Mouse (Mus musculus) hindbrain, embryonic 14.5 days (tissue): Measurements from ENCODE around the gene Rsc1a1. TPM values are rescaled to one million over a fixed set of nuclear protein-coding genes. Genes with fewer than 3 reads are reported as not detected.

ENCODE experiments used
- ATAC-seq: fragments of 200-750 bp; cut with Nextera tagmentation; 2 replicates; pipeline ENCODE4 v1.8.0; 2017; ENCODE audit warnings: moderate number of reproducible peaks, mild to moderate bottlenecking, moderate TSS enrichment, moderate library complexity; ENCODE audit not compliant: low FRiP score
- DNase-seq: peaks from one replicate; pipeline ENCODE4 v3.0.0-alpha.2; 2015; ENCODE audit warnings: low spot score
- H3K27ac ChIP-seq: fragments of 300-500 bp; sonication (generic); 2 replicates; pipeline ENCODE4 v1.5.1; 2014; ENCODE audit warnings: mild to moderate bottlenecking, moderate library complexity
- H3K27me3 ChIP-seq: fragments of 300-500 bp; sonication (generic); 2 replicates; pipeline ENCODE4 v1.6.1; 2014; ENCODE audit warnings: mild to moderate bottlenecking, low read length, mixed read lengths; ENCODE audit not compliant: control insufficient read depth, insufficient read depth
- H3K36me3 ChIP-seq: fragments of 300-500 bp; sonication (generic); replicated peaks from 2 replicates; pipeline ENCODE4 v1.6.1; 2014; ENCODE audit not compliant: control insufficient read depth, insufficient read depth
- H3K4me1 ChIP-seq: fragments of 300-500 bp; sonication (generic); replicated peaks from 2 replicates; pipeline ENCODE4 v1.6.1; 2014; ENCODE audit warnings: antibody characterized with exemption, low read length, mixed read lengths; ENCODE audit not compliant: control insufficient read depth, insufficient read depth
- H3K4me2 ChIP-seq: fragments of 300-500 bp; sonication (generic); replicated peaks from 2 replicates; pipeline ENCODE4 v1.6.1; 2014; ENCODE audit warnings: mild to moderate bottlenecking, moderate library complexity
- H3K4me3 ChIP-seq: fragments of 300-500 bp; sonication (generic); replicated peaks from 2 replicates; pipeline ENCODE4 v1.5.1; 2014; ENCODE audit warnings: mild to moderate bottlenecking, low read length
- H3K9ac ChIP-seq: fragments of 300-500 bp; sonication (generic); 2 replicates; pipeline ENCODE4 v1.6.1; 2014
- H3K9me3 ChIP-seq: fragments of 300-500 bp; sonication (generic); 2 replicates; pipeline ENCODE4 v1.6.1; 2016; ENCODE audit warnings: low read length; ENCODE audit not compliant: control insufficient read depth
- WGBS: fragments of 180-500 bp; shearing (Covaris S2); extraction: QIAGEN DNeasy Blood & Tissue Kit; methylation state at CpG from one replicate; pipeline ENCODE4 v1.1.7; 2014; 5-methylcytosine and 5-hydroxymethylcytosine counted together
- polyA plus RNA-seq: library from polyadenylated mRNA; unstranded; fragments of >200 nt; fragmentation: Nextera tagmentation; extraction: Ambion mirVana; gene quantifications from 2 replicates; pipeline ENCODE4 v1.2.1, GENCODE M21; 2014

The Rsc1a1 gene
- polyA plus RNA-seq, 1 experiment from 2014 or later, result not detected

GRCm38 (mm10) chr4:141708971-141709370 lies 23.6 kb upstream of the Rsc1a1 start:
- no peak overlapping the region for H3K27ac ChIP-seq
- WGBS, result 99% methylated on average over 2 of the region's 2 CpGs

GRCm38 (mm10) chr4:141708005-141708404 lies 22.6 kb upstream of the Rsc1a1 start:
- WGBS, result 92% methylated on average over 7 of the region's 7 CpGs
- Histone ChIP-seq H3K4me3 (no peak overlapping the region), H3K36me3 (peaks cover 100% of the 10 kb centered on the region), H3K4me1 (no peaks in the 10 kb centered on the region), H3K27me3 (no peaks in the 10 kb centered on the region), H3K9ac (no peak overlapping the region), H3K9me3 (no peaks in the 10 kb centered on the region), H3K4me2 (no peak overlapping the region), H3K27ac (no peak overlapping the region)
- ATAC-seq, result no peak
- no peak for DNase-seq

More at GRCm38 (mm10) chr4:141708971-141709370, 23.6 kb upstream of the Rsc1a1 start:
- ATAC-seq (no peak), DNase-seq (no peak)
- H3K9ac ChIP-seq, result no peak overlapping the region
- H3K4me1 ChIP-seq, result no peaks in the 10 kb centered on the region
- H3K4me2 ChIP-seq, result no peak overlapping the region
- no peaks in the 10 kb centered on the region for H3K27me3 ChIP-seq
- H3K36me3 ChIP-seq, result peaks cover 96% of the 10 kb centered on the region
- no peaks in the 10 kb centered on the region for H3K9me3 ChIP-seq
- H3K4me3 ChIP-seq, result no peak overlapping the region

DNA sequence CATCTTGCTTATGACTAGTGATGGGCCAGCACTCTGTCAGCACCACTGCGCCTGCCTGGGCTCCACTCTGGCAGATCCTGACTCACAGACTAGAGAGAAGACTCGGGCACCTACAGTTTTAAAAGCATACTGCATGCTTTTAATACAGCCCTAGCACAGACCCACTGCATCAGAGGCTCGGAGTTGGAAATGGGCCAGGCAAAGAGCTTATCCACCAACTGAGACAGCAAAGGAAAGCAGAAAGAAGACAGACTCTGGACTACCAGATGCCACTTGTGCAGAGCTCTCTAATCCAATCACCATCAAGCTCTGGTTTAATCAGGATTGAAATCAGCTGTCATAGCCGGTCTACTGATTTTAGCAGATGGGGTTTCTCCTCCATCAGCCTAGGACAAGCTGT lies 19.9 kb upstream of the Rsc1a1 start:
- 82% methylated on average over 4 of the region's 4 CpGs for WGBS
- Histone ChIP-seq H3K36me3 (peaks cover 100% of the 10 kb centered on the region), H3K27ac (no peak overlapping the region), H3K27me3 (no peaks in the 10 kb centered on the region), H3K9me3 (no peaks in the 10 kb centered on the region), H3K4me2 (no peak overlapping the region), H3K9ac (no peak overlapping the region), H3K4me3 (no peak overlapping the region), H3K4me1 (no peaks in the 10 kb centered on the region)
- DNase-seq (peak; percentile 33), ATAC-seq (peak; percentile 51; the same call in 1 of the 2 replicates)

DNA sequence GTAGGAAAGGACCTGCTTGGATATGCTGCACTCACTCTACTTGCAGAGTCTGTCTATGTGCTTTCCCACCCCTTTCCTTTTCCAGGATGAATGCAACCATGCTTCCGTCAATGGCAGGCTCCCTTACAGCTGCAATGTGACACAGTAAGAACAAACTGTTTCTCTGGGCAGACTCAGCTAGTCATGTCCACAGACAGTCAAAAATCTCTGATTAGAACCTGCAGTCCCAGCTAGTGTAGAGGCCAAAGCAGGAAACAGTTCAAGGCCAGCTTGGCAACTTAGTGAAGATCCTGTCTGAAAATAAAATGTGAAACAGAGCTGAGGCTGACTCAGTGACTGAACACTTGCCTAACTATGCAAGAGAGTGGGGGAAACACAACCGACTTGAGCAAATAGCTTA lies 19.2 kb upstream of the Rsc1a1 start:
- no peak for DNase-seq
- Histone ChIP-seq H3K4me2 (no peak overlapping the region), H3K9ac (no peak overlapping the region), H3K27ac (no peak overlapping the region), H3K9me3 (no peaks in the 10 kb centered on the region), H3K36me3 (peaks cover 100% of the 10 kb centered on the region), H3K4me3 (no peak overlapping the region), H3K27me3 (no peaks in the 10 kb centered on the region), H3K4me1 (no peaks in the 10 kb centered on the region)
- ATAC-seq, result no peak
- 91% methylated on average over 2 of the region's 2 CpGs for WGBS

DNA sequence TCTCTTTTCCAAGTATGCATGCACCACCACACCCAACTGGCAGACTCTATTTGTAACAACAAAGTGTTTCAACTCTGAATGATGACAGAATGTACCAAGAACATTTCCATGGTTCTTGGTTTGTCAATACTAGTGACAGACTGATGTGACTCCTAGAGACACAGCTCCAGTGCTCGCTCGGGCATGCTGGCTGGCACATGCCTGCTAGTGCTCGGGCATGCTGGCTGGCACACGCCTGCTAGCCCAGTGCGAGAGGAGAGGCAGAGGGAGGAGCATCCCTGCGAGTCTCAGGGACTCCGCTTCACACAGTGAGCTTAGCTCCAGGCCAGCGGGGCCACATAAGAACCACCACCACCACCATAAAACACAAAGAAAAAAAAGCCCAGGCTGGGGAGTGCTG lies 9.3 kb upstream of the Rsc1a1 start:
- H3K4me1 ChIP-seq, result no peaks in the 10 kb centered on the region
- no peak overlapping the region for H3K9ac ChIP-seq
- H3K27me3 ChIP-seq, result no peaks in the 10 kb centered on the region
- H3K27ac ChIP-seq, result no peak overlapping the region
- peaks cover 98% of the 10 kb centered on the region for H3K36me3 ChIP-seq
- DNase-seq (no peak), ATAC-seq (no peak)
- no peak overlapping the region for H3K4me2 ChIP-seq
- no peaks in the 10 kb centered on the region for H3K9me3 ChIP-seq
- H3K4me3 ChIP-seq, result no peak overlapping the region
- 92% methylated on average over 8 of the region's 8 CpGs for WGBS

DNA sequence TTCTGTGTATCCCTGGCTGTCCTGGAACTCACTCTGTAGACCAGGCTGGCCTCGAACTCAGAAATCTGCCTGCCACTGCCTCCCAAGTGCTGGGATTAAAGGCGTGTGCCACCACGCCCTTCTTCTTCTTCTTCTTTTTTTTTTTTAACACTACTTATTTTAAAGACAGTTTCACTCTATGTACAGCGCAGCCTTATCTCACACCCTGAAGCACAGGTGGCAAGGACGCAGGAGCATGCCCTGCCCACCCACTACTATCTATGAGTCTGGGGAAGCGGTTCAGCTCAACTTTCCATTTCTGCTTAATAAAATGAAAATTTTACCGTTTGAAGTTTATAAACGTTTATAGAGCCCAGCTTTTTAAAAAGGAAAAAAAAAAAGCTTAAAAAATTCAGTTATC lies 3.1 kb upstream of the Rsc1a1 start:
- Histone ChIP-seq H3K9ac (no peak overlapping the region), H3K4me1 (no peaks in the 10 kb centered on the region), H3K4me2 (no peak overlapping the region), H3K27me3 (no peaks in the 10 kb centered on the region), H3K9me3 (no peaks in the 10 kb centered on the region), H3K36me3 (peaks cover 84% of the 10 kb centered on the region), H3K27ac (no peak overlapping the region), H3K4me3 (no peak overlapping the region)
- ATAC-seq, result no peak
- WGBS, result 95% methylated on average over 8 of the region's 8 CpGs
- no peak for DNase-seq

- 87% methylated on average over 8 of the region's 8 CpGs for WGBS
- peaks cover 81% of the 10 kb centered on the region for H3K36me3 ChIP-seq
- no peaks in the 10 kb centered on the region for H3K4me1 ChIP-seq
- no peak overlapping the region for H3K4me2 ChIP-seq
- DNase-seq, result no peak
- H3K27me3 ChIP-seq, result no peaks in the 10 kb centered on the region
- H3K9ac ChIP-seq, result no peak overlapping the region
- H3K4me3 ChIP-seq, result no peak overlapping the region
- H3K27ac ChIP-seq, result no peak overlapping the region
- no peaks in the 10 kb centered on the region for H3K9me3 ChIP-seq
- no peak for ATAC-seq
Observed at GRCm38 (mm10) chr4:141686525-141686924, 1.1 kb upstream of the Rsc1a1 start.

GRCm38 (mm10) chr4:141686093-141686492 lies 694 bp upstream of the Rsc1a1 start:
- Histone ChIP-seq H3K4me2 (no peak overlapping the region), H3K36me3 (peaks cover 78% of the 10 kb centered on the region), H3K27me3 (no peaks in the 10 kb centered on the region), H3K9ac (no peak overlapping the region), H3K9me3 (no peaks in the 10 kb centered on the region), H3K4me1 (no peaks in the 10 kb centered on the region), H3K27ac (no peak overlapping the region), H3K4me3 (no peak overlapping the region)
- DNase-seq (no peak), ATAC-seq (no peak)
- 95% methylated on average over 3 of the region's 3 CpGs for WGBS

DNA sequence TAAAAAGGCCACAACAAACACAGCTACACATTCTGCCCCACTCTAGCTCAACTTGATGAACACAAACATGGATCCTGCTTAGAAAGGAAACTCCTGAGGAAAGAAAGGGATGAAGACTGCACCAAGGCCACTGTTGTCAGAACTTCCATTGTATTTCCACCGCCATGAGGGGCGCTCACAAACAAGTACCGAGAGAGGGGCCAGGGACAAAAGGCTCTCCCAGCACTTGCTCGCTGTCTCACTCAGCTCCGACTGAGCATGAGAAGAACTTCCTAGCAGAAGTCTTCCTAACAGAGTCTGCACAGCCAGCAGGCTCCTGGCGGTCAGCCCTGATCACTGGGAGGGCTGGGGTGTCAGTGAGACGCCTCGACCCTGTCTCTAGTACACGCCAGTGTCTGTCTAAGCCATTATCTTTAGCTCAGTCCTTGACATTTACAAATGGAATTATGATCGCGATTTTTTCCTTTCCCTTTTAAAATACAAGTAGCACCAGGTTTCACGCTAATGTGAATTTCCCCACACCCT lies 2.6 kb downstream of the Rsc1a1 start:
- H3K4me3 ChIP-seq, result no peak overlapping the region
- no peaks in the 10 kb centered on the region for H3K27me3 ChIP-seq
- 52% methylated on average over 12 of the region's 12 CpGs for WGBS
- no peaks in the 10 kb centered on the region for H3K4me1 ChIP-seq
- DNase-seq (no peak), ATAC-seq (no peak)
- H3K27ac ChIP-seq, result 0 out of 2 replicates have a peak overlapping the region, but pooled peaks have one; percentile 9
- H3K36me3 ChIP-seq, result peaks cover 67% of the 10 kb centered on the region
- H3K9me3 ChIP-seq, result no peaks in the 10 kb centered on the region
- H3K4me2 ChIP-seq, result no peak overlapping the region
- no peak overlapping the region for H3K9ac ChIP-seq

GRCm38 (mm10) chr4:141681767-141682166 lies 3.6 kb downstream of the Rsc1a1 start:
- Histone ChIP-seq H3K27me3 (no peaks in the 10 kb centered on the region), H3K4me2 (no peak overlapping the region), H3K27ac (no peak overlapping the region), H3K9ac (no peak overlapping the region), H3K9me3 (no peaks in the 10 kb centered on the region), H3K4me3 (no peak overlapping the region), H3K36me3 (peaks cover 62% of the 10 kb centered on the region), H3K4me1 (no peaks in the 10 kb centered on the region)
- ATAC-seq (no peak), DNase-seq (no peak)
- 63% methylated on average over 7 of the region's 7 CpGs for WGBS
